8 mouse cellular contexts compared by ENCODE assay signal in the genomic region with DNA sequence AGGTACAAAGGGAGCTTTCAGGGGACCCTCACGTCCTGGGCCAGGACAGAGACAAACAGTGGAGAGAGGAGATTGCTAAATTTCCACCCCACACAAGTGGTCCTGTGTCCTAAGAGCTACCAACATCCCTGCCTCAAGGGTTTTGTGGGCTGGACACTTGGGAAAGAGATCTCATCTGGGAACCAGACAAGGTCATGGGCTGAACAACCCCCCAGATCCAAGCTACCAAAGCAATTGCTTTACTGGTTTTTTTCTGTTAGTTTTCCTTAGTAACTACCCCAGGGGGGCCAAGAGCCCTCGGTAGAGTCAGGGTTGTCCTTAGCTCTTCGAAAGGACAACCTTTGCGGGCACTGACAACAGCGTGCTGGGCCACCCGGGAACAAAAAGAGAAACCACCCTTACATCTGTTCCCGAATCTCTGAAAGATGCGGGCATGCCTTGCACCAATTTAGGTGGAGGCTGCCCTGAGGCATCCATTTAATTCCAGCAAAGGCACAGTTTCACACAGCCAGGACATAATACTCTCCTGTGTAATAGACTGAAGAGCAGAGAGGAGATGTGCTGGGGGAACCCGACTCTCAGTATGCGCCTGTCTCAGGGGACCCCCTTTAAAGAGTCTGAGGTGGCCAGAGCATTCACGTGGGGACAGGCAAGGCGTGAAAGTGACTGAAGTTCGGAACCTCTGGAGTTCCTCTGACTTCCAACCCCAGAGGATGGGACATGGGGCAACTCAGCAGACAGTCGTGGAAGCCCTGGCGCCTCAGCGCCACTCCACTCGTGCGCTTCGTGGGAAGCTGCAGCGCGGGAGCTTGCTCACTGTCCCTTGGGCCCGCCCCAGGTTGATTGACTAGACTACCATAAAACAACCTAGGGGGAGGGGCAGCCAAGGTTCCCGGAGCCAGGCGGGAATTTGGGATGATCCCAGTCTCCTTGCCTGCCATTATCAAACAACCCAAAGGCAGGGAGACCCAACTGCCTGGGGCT. TPM values are rescaled to one million over a fixed set of nuclear protein-coding genes. Genes with fewer than 3 reads are reported as not detected.
DNase-seq lines count a peak whose midpoint lies in the region; ATAC-seq and TF ChIP-seq lines count a peak whose summit lies in the region.

No protein-coding gene starts in this region.

- peak overlapping the region; percentile 70 for H3K27ac ChIP-seq in heart, embryonic 10.5 days
- no peak overlapping the region for H3K27ac ChIP-seq in ES-E14 (ENCODE audit: insufficient read depth, low read depth, low read length, poor library complexity, severe bottlenecking)
- peak overlapping the region; percentile 70 for H3K27ac ChIP-seq in embryonic facial prominence, embryonic 10.5 days (replicated peaks)
- H3K27ac ChIP-seq in intestine, embryonic 15.5 days, result peak overlapping the region; percentile 66
- no peak overlapping the region for H3K27ac ChIP-seq in liver, embryonic 11.5 days (ENCODE audit: low read depth, low read length)

- in situ Hi-C loops in ES-E14 (cut with MboI; ENCODE audit: low sequenced_read_pairs in 2 of 2, unreplicated experiment in 2 of 2), result loop anchor here (25.0 kb wide), 1 partner anchor 878 kb away; no protein-coding TSS in a partner anchor

- H3K4me1 ChIP-seq in heart, embryonic 10.5 days, result peaks cover 16% of the 10 kb centered on the region; the same call in 1 of the 2 replicates
- peaks cover 0 to 7% of the 10 kb centered on the region in 2 experiments; a peak in 1 of 4 replicates for H3K4me1 ChIP-seq in ES-E14 (ENCODE audit: control insufficient read depth in 2 of 2, insufficient read depth in 2 of 2, low read length in 2 of 2, poor library complexity in 1 of 2)
- H3K4me1 ChIP-seq in embryonic facial prominence, embryonic 10.5 days, result peaks cover 29% of the 10 kb centered on the region
- H3K4me1 ChIP-seq in intestine, embryonic 15.5 days (replicated peaks), result peaks cover 4% of the 10 kb centered on the region; the same call in 1 of the 2 replicates
- H3K4me1 ChIP-seq in liver, embryonic 11.5 days (replicated peaks; ENCODE audit: control insufficient read depth, insufficient read depth, low read length), result no peaks in the 10 kb centered on the region; the same call in 1 of the 2 replicates

- ATAC-seq in intestine, embryonic 15.5 days, result peak; percentile 37; the same call in 1 of the 2 replicates
- ATAC-seq in liver, embryonic 11.5 days (replicated peaks; ENCODE audit: low FRiP score), result no peak; the same call in 1 of the 2 replicates

- no peak overlapping the region for H3K9ac ChIP-seq in ES-E14 (ENCODE audit: insufficient read depth, low read depth, low read length, poor library complexity, severe bottlenecking)
- H3K9ac ChIP-seq in intestine, embryonic 15.5 days, result peak overlapping the region; percentile 34
- H3K9ac ChIP-seq in liver, embryonic 11.5 days (ENCODE audit: low read depth, low read length), result peak overlapping the region; percentile 40; the same call in 1 of the 2 replicates

- H3K4me2 ChIP-seq in intestine, embryonic 15.5 days (replicated peaks), result peak overlapping the region; percentile 97
- peak overlapping the region; percentile 78 for H3K4me2 ChIP-seq in liver, embryonic 11.5 days

- no peak for DNase-seq in heart, embryonic 10.5 days (ENCODE audit: low spot score)
- DNase-seq in heart, adult 9 months (ENCODE audit: low spot score in 2 of 2), result no peak
- DNase-seq in ES-E14 (ENCODE audit: low read depth, low spot score), result no peak
- DNase-seq in embryonic facial prominence, embryonic 10.5 days (ENCODE audit: low spot score), result peak; percentile 50
- peak; percentile 34 for DNase-seq in liver, embryonic 11.5 days (ENCODE audit: low spot score)
- peak; percentile 41 to 56 for DNase-seq in right cerebral cortex, postnatal 10 days (ENCODE audit: low spot score in 2 of 2)
- no peak for DNase-seq in urinary bladder, postnatal 4 days (ENCODE audit: low spot score in 2 of 2)

- H3K4me3 ChIP-seq in heart, embryonic 10.5 days, result peak overlapping the region; percentile 69
- peak overlapping the region; percentile 19 to 35; a peak in 2 of 4 replicates for H3K4me3 ChIP-seq in ES-E14 (ENCODE audit: insufficient read depth in 1 of 2, low read depth in 1 of 2, low read length in 2 of 2, poor library complexity in 1 of 2, severe bottlenecking in 1 of 2)
- H3K4me3 ChIP-seq in embryonic facial prominence, embryonic 10.5 days, result peak overlapping the region; percentile 79
- peak overlapping the region; percentile 69 for H3K4me3 ChIP-seq in intestine, embryonic 15.5 days (replicated peaks)
- peak overlapping the region; percentile 60 for H3K4me3 ChIP-seq in liver, embryonic 11.5 days (ENCODE audit: low read depth, low read length)

- no peaks in the 10 kb centered on the region for H3K36me3 ChIP-seq in heart, embryonic 10.5 days
- no peaks in the 10 kb centered on the region for H3K36me3 ChIP-seq in ES-E14 (ENCODE audit: control insufficient read depth, insufficient read depth, low read length, poor library complexity, severe bottlenecking)
- no peaks in the 10 kb centered on the region for H3K36me3 ChIP-seq in embryonic facial prominence, embryonic 10.5 days (replicated peaks)
- H3K36me3 ChIP-seq in intestine, embryonic 15.5 days, result no peaks in the 10 kb centered on the region
- no peaks in the 10 kb centered on the region for H3K36me3 ChIP-seq in liver, embryonic 11.5 days (ENCODE audit: control insufficient read depth, insufficient read depth, low read length)

- no peaks in the 10 kb centered on the region for H3K9me3 ChIP-seq in heart, embryonic 10.5 days
- H3K9me3 ChIP-seq in ES-E14 (ENCODE audit: control insufficient read depth, insufficient read depth, low read depth, low read length), result no peaks in the 10 kb centered on the region
- H3K9me3 ChIP-seq in embryonic facial prominence, embryonic 10.5 days, result no peaks in the 10 kb centered on the region
- H3K9me3 ChIP-seq in intestine, embryonic 15.5 days, result no peaks in the 10 kb centered on the region
- H3K9me3 ChIP-seq in liver, embryonic 11.5 days (ENCODE audit: control insufficient read depth, low read length), result no peaks in the 10 kb centered on the region

- under 1% methylated on average over 24 of the region's 24 CpGs for WGBS in heart, embryonic 10.5 days
- WGBS in embryonic facial prominence, embryonic 10.5 days, result under 1% methylated on average over 24 of the region's 24 CpGs
- 2% methylated on average over 24 of the region's 24 CpGs for WGBS in intestine, embryonic 15.5 days
- WGBS in liver, embryonic 11.5 days, result 1% methylated on average over 24 of the region's 24 CpGs

- peaks cover 21% of the 10 kb centered on the region; the same call in 1 of the 2 replicates for H3K27me3 ChIP-seq in heart, embryonic 10.5 days (ENCODE audit: insufficient read depth, poor library complexity, severe bottlenecking)
- H3K27me3 ChIP-seq in embryonic facial prominence, embryonic 10.5 days (replicated peaks; ENCODE audit: low read depth, poor library complexity, severe bottlenecking), result peaks cover 44% of the 10 kb centered on the region
- H3K27me3 ChIP-seq in intestine, embryonic 15.5 days (replicated peaks), result peaks cover 9% of the 10 kb centered on the region; the same call in 1 of the 2 replicates
- peaks cover 34% of the 10 kb centered on the region for H3K27me3 ChIP-seq in liver, embryonic 11.5 days (replicated peaks; ENCODE audit: control insufficient read depth, insufficient read depth, low read length)

TF ChIP-seq in ES-E14, 5 proteins besides CTCF, POLR2A, EP300 and RAD21:
- TF ChIP-seq CHD2 (IDR thresholded peaks at IDR 0.05; ENCODE audit: low read depth, low read length) (no peak), MAFK (IDR thresholded peaks at IDR 0.05; ENCODE audit: insufficient read depth, low read depth, low read length) (no peak), ZNF384 (IDR thresholded peaks at IDR 0.05; ENCODE audit: low read depth, low read length) (no peak), HCFC1 (IDR thresholded peaks at IDR 0.05; ENCODE audit: borderline replicate concordance, insufficient read depth, low read length) (no peak), ZC3H11A (IDR thresholded peaks at IDR 0.05; ENCODE audit: borderline replicate concordance, low read depth, low read length) (no peak)

RNA-seq across cellular contexts. Expression of a gene that starts 1.5 kb away (rescaled TPM):
- 16.3 and 18.9 TPM in 2 replicates for polyA plus RNA-seq in heart, embryonic 10.5 days (2016; fragmentation: Nextera tagmentation; extraction: Ambion mirVana)
- total RNA-seq in ES-E14 (2012; rRNA removed), result 0.21 and 1.2 TPM in 2 replicates
- polyA plus RNA-seq in embryonic facial prominence, embryonic 10.5 days (2016; fragmentation: Nextera tagmentation; extraction: Ambion mirVana), result 5.6 TPM in 2 replicates
- 13.6 TPM in 2 replicates for polyA plus RNA-seq in intestine, embryonic 15.5 days (2015; fragmentation: Nextera tagmentation; extraction: Ambion mirVana)
- polyA plus RNA-seq in liver, embryonic 11.5 days (2014; fragmentation: Nextera tagmentation; extraction: Ambion mirVana), result 8.4 and 9.4 TPM in 2 replicates

Comparison
In these comparisons a context has a peak if more than half of its experiments do, and no peak if none do; other contexts are left out.
1. DNase-seq: peak in embryonic facial prominence, embryonic 10.5 days (single experiment), liver, embryonic 11.5 days (single experiment) and right cerebral cortex, postnatal 10 days (2 of 2); none in heart, embryonic 10.5 days (single experiment), heart, adult 9 months (0 of 2), ES-E14 (single experiment) and urinary bladder, postnatal 4 days (0 of 2).
2. H3K27ac ChIP-seq: peak in heart, embryonic 10.5 days (single experiment), embryonic facial prominence, embryonic 10.5 days (single experiment) and intestine, embryonic 15.5 days (single experiment); none in ES-E14 (single experiment) and liver, embryonic 11.5 days (single experiment).
3. H3K4me3 ChIP-seq: peak in every context shown above with its lines; median percentile 79 in embryonic facial prominence, embryonic 10.5 days; 69 in heart, embryonic 10.5 days; 69 in intestine, embryonic 15.5 days; 60 in liver, embryonic 11.5 days; 27 in ES-E14.